Mouse (Mus musculus) yolk sac, embryonic 10.5 days (tissue): ENCODE measurements around the gene Zer1.
A peak's percentile ranks its signal among the peaks of the same experiment; 100 is the strongest.

ENCODE experiments used
- DNase-seq: peaks from one replicate; pipeline ENCODE4 v3.0.0-alpha.2; 2017; ENCODE audit warnings: low spot score

Zer1 gene

DNA sequence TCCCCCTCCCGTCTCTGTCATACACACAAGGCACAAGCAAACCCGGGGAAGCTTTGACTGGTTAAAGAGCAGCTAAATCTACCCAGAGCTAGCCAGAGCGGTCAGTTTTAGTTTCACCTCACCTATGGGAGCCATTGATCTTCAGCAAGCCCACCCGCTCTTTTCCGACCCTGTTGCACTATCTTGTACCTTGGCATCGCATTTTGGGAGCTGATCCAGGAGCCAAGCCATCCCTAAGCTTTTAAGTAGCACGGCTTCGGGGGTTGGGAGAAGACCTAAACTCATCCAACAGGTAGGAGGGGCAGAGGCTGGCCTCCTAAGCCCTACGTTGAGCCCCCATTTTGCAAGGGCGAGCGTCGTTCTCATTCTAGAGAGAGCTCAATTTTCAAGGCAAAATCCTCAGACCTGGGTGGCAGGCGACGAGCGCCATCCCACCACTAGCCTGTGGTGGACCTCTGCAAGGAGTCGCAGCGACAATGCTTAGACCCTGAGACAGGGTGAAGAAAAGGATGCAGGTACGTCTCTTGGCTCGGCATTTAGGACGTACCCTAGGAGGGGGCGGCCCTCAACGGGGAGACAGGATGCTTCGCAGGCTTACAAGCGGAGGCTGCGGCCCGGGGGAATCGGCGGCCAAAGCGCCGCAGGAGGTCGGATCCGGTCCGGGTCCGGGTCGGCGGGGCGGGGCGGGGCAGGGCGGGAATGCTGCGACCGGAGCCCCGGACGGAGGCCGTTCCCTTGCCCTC is 485 bp downstream of the Zer1 start:
- no peak for DNase-seq

DNA sequence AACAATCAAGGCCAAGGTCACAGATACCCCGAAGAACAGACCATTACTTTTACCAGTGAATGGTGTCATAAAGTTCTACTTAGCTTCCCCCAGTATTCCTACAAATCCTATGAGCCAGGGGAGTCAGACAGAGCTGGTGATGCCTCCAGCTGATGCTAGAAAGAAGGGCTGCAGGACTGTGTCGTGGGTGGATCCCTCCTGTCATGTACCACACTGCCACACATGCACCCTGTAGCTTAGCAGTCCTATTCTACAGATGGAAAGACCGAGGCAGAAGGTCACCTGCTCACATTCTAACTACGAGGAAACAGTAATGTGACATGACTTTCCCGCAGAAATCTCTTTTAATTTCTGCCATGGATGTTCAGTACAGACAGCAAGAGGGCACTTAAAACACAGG is 1.6 kb downstream of the Zer1 start:
- DNase-seq, result no peak

DNA sequence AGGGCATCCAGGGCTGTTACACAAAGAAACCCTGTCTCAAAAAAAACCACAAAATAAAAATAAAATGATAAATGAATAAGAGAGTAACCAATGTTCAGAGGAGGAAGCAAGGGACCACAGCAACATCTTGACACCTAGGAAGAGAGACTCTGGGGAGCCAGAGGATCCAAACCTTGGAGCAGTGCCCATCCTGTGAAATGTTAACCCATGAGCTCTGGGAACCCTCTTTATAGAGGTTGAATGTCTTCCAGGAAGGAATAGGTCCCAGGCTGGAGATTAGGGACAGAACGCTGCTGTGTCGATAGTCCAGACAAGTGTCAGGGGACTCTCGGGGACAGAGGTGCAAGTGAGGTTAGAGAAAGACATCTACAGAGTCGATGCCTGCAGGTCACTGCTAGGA is 4.1 kb downstream of the Zer1 start:
- DNase-seq, result no peak

DNA sequence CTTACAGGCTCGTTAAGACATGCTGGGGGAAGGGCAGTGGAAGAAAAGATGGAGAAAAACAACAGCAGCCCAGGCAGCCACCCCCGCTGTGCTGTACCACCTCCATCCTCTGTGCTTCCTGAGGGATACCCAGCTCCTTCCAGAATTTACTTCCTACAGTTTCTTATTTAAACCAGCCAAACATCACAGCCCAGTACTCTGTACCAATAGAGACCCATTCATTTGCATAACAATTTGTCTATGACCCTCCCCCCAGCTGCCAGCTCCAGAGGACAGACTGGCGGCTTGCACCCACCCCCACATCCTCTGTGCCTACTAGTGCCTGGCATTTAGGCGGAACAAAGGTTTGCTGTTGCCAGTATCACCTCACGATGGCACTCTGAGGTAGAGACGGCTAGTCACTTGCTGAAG is 4.7 kb downstream of the Zer1 start:
- DNase-seq, result no peak

DNA sequence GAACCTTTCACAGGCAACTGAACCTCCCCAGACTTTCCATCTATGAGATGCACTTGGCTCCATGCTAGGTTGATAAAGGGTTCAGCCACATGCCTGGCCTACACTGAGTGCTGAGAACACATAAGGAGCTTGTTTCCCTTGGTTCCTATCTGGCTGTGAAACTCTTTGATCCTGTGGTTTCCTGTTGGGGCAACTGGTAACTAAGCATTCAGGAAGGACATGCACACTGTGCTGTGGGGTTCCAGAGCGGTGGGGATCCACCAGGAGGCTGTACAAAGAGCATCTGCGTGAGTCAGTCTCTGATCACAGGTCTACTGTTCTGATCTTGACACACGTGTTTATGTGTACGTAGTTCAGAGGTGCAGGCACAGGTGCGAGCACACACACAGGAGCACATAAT is 11.8 kb downstream of the Zer1 start:
- DNase-seq, result no peak

DNA sequence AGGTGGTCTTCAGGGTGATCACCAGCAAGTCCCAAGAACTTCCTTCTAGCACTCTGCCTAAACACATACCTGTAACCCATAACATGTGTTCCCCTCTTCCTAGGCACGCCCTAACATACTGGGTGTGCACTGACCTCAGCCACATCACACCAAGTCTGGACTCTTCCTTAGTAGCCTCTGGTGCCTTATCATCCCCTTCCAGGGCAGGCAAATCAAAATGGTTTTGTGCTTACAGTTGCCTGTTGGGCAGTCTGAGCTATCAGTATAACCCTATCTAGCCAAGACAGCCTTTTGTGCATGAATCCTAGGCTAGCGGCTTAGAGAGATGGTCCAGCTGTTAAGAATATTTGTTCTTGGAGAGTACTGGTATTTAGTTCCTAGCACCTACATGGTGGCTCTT is 12.9 kb downstream of the Zer1 start:
- no peak for DNase-seq

DNA sequence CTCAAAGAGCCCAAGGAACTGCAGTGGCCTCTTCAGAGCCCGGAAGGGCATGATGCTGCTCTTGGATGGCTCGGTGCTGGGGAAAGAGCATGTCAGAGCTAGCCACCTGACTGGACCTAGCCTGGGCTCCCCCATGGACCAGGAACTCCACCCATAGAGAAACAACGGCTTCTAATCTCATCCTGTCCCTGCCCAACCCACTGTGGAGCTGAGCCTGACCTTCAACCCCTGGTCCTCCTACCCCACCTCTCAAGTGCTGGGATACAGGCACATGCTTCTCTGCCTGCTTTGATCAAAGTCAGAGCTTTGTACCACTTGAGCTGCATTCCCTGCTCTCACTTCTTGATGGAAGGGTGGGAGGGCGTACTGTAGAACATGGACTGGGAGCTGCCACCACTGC is 16.1 kb downstream of the Zer1 start:
- DNase-seq, result peak; percentile 42

DNA sequence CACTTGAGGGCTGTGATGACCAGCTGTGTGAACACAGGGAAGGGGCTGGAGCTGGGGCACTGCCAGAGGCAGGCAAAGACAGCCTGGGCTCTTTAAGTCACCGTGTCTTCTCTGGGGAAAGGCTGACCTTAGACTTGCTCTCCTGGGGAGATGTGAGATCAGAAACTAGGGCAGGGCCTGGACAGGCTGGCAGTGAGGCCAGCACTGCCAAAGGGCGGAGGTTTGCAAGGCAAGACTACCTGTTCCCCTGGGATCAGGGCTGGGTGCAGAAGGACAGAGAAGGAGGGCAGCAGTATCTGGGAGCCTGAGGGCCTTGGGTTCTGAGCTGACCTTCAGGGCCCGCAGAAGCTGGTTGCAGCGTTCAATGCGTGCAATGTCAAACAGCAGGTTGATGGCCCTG is 16.7 kb downstream of the Zer1 start:
- DNase-seq, result no peak

DNA sequence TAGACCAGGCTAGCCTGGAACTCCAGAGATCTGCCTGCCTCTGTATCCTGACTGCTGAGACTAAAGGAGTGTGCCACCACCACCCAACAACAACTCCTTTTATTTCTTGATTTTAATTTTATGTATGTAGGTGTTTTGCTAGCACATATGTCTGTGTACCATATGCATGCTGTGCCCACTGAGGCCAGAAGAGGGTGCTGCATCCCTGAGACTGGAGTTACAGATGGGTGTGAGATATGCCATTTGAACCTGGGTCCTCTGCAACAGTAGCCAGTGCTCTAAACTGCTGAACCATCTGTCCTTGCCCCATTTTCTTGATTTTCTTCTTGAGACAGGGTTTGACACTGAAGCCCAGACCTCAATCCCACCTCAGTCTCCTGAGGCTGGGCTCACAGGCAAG is 18.0 kb downstream of the Zer1 start:
- DNase-seq, result no peak

DNA sequence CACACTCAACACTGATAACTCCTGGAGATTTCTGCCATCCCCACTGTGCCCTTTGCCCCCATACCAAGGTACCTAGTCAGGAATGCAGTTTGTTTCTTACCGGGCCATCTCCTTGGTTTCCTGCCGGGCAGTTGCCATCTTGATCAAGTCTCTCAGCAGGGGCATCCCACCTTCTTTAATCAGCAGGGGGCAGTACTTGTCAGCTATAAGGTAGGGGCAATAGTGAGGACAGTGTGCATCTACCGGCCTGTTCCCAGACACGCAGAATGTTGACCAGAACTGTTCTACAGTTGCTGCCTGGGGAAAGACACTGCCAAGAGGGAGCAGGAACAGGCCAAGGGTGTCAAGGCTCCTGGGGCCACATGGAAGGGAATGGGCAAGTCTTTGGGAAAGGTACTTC is 24.2 kb downstream of the Zer1 start:
- DNase-seq, result no peak

DNA sequence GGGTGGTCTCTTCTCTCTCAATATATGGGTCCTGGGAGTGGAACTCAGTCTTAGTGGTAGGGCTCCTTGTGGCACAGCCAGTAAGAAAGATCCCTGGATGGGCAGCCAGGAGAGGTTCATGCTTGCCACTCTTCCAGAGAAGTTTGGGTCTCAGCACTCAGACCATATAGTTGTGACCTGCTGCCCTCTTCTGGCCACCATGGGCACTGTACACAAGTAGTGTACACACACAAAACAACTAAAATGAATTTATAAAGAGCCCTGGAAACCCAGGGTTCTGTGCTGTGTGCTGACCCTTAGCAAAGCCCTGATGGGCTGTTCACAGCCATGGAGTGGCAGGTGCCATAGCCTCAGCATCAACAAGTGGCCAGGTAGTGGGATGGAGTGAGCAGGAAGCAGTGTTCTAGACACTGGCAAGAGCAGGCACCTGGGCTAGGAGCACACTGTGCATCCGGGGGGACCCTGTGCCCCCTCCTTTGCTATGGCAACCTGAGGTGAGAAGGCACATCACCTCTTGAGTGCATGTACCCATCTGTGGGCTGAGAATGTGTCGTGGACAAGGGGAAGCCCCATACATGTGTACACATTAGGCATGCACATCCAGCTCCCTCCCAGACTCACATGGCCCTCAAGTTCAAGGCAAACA is 28.4 kb downstream of the Zer1 start:
- DNase-seq, result no peak

DNA sequence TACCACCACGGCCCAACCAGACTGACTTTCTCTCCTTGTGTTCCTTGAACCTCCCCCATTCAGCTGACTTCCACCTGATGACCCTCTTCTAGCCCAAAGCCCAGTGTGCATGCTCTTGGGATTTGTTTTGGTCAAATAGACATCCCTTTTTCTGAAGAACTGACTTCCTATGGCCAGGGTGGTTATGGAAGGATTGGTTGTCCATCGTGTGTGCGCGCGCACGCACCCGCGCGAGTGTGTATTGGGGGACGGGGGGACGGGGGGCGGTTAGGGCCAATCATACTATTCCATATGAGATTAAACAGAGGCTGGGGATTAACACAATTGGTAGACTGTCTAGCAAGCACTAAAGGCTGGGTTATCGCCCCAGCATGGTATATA is 30.2 kb downstream of the Zer1 start:
- no peak for DNase-seq

DNA sequence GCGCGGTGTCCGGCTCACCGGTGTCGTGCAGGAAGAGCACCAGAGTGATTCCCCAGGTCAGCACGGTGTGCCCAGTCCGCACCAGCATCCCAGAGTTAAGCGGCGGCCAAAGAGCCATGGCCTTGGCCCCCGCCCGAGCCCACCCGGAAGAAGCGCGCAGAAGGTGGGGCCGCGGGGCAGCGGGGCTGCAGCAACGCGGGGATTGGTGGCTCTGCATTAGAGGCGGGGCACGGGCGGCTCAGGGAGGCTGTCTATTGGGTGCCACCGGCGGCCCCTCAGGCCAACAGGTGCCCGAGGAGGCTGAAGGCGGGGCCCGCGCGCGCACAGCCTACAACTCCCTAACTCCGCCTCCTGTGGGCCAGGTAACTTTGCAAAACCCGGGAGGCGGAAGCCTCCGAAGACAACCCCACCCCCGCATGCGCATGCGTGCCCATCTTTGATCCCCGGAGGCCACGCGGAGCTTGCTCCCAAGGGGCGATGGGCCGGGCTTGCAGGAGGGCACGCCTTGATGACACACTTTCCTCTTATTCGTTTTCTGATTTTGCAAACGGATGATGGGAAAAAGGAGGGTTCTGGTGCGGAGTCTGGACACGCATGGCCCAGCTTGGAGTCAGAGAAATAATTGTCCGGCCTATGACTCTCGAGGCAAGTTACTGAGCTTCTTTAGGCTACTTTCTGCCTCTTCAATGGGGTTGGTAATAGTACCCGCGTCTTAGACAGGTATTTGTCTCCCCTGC is 30.7 kb downstream of the Zer1 start, which contains the start of gene Zdhhc12:
Zdhhc12 (minus strand) TSS at position 178 of the 737 bp plus-strand sequence.
- peak; percentile 99 for DNase-seq

DNA sequence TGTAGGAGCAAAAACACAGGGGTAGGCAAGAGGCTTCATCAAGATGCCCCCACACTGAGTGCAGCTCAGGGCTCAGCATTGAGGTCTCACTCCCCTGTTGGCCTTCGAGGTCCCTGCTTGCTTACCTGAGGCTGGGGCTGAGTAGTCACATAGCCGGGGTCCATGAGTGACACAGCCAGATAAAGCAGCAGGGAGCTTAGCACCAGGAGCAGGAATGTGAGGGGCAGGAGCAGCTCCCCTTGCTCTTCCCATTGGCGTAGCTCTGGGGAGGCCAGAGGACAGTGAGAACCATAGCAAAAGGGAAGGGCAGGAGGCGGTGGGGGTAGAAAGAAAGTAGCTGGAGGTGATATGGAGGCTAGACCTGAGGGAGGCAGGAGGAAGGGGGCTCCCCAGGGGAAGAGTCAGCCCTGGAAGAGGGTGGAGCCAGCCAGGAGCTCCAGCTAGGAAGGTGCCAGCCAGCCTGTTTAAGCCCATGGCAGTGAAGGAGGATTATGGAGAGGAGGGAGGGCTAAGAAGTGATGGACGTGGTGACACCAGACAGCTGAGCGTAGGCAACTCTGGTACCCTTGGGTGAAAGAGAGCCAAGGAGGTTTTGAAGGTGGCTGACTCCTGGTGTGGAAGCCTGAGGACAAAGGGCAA is 32.0 kb downstream of the Zer1 start:
- no peak for DNase-seq

DNA sequence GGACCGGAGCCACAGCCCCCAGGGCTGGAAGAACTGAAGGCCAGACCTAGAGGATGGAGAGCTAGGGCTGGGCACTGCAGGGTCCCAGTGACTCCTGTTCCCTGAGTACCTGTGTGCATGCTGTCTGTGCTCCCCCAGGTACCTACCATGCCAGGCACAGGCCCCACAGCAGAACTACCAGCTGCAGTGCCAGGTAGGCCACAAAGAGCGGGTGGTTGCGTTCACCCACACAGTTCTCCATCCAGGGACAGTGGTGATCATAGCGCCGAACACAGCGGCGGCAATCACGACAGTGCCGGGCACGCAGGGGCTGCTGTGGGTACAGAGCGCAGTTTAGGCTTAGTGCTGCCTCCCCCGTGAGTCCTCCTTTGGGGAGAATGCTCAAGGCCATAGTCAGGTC is 32.9 kb downstream of the Zer1 start:
- no peak for DNase-seq

DNA sequence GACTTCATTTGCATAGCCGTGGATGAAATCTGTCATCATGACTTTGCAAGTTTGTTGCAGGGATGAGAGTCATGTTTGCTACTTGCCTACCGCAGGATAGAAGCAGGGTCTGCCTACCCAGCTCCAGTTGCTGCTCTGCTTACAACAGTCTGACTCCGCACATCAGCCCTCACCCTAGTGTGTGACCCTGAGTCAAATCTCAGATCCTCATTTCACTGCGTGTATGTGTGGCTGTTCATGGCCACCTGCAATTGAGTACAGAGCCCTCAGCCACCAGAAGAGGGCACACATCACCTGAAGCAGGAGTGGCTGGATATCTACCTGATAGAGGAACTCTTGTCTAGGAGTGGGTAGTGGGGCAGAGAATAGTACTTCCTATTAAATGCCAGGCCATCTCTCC is 37.1 kb downstream of the Zer1 start:
- no peak for DNase-seq

DNA sequence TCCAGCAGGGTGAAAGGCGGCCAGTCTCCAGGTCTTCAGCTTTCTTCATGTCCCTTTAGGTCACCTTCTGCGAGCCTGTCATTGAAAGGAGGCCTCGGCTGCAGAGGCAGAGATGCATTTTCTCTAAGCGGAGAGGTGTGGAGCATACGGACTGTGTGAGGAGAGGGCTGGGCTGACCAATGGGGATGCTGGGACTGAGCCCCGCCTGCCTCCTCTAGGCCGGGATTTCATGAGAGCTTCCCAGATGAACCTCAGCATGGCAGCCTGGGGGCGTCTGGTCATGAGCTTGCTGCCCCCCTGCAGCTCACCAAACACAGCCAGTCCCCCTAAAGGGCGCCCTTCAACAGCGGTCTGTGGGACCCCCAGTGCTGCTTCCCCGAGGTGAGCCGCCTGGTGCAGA is 39.8 kb downstream of the Zer1 start:
- no peak for DNase-seq

DNA sequence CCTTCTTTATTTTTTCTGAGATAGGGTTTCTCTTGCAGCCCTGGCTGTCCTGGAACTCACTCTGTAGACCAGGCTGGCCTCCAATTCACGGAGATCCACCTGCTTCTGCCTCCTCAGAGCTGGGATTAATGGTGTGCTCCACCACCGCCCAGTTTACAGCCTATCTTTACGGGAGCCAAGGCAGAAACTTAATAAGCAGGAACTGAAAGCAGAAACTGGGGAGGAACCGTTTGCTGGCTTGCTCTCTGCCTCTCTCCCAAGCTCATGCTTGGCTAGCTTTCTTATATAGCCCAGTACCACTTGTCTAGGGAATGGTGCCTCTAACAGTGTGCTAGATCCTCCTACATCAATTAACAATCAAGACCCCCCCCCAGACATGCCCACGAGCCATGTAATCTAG is 40.3 kb downstream of the Zer1 start:
- DNase-seq, result no peak

DNA sequence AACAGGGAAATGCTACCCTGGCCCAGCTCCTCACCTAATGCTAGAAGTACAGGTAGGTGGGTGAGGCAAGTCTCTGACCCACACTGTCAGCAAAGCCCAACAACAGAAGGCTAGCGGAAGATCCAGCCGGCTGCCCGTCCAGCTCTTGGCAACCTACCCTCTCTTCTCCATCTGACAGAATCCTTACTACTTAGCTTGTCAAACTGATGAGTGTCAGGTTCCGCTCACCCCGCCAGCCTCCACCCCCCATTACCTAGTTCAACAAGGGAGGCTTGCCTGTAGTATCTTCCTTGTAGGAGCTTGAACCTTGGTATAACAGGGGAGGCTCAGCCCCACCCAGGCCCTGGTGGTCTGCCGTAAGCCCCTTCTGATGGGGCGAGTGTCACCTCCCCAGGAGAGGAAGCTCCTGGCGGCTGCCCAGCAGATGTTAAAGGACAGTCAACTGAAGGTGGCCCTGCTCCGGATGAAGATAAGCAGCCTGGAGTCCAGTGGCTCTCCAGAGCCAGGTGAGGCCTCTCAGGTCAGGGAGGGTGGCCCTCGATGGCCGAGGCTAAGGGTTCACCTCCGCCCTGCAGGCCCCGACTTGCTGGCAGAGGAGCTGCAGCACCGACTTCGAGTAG is 44.1 kb downstream of the Zer1 start:
- DNase-seq, result no peak

DNA sequence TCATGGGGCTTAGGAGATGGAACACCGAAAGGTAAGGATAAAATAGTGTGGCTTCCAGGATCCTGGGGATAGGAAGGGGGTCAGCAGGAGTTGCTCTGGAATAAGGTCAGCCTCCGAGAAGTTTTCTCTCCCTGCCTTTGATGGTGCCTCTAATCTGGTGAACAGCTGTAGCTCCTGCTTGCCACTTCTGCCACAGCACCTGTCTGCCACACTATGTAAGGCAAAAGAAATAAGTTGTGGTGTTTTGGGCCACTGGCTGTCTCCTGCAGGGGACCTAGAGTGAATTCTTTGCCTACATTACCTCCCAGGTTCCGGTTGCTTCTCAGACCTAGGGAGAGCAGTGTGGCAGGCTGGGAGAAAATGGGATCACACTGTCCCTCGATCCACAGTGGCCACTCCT is 45.6 kb downstream of the Zer1 start:
- DNase-seq, result no peak

DNA sequence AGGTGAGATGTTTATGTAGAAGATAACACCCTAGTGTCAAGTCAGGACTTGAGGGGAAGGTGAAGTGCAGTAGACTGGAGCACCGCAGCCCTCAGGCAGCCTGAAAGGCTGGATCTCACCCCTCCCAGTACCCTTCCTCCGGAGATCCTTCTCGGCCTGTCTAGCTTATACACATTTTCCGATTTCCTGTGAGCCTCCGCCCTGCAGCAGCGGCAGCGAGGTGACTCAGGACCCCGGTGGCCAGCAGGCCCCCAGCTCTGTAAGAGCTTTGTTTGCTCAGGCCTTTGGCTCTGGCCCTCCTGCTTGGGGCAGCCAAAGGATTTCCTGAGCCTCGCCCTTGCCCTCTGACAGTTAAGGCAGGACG is 46.1 kb downstream of the Zer1 start:
- no peak for DNase-seq
